Mouse (Mus musculus) intestine, postnatal 0 days (tissue): Measurements from ENCODE around the gene Otp. TPM values are rescaled to one million over a fixed set of nuclear protein-coding genes. Genes with fewer than 3 reads are reported as not detected.

Experiments used
- ATAC-seq: fragments of 200-750 bp; cut with Nextera tagmentation; 2 replicates; pipeline ENCODE4 v1.8.0; 2017; ENCODE audit warnings: mild to moderate bottlenecking, moderate TSS enrichment, moderate library complexity
- H3K27ac ChIP-seq: fragments of 300-500 bp; sonication (generic); 2 replicates; pipeline ENCODE4 v1.5.1; 2014; ENCODE audit warnings: mild to moderate bottlenecking, low read depth, low read length, moderate library complexity
- H3K27me3 ChIP-seq: fragments of 300-500 bp; sonication (generic); replicated peaks from 2 replicates; pipeline ENCODE4 v1.6.1; 2014; ENCODE audit warnings: low read length, mixed read lengths; ENCODE audit not compliant: control insufficient read depth, insufficient read depth
- H3K36me3 ChIP-seq: fragments of 300-500 bp; sonication (generic); 2 replicates; pipeline ENCODE4 v1.6.1; 2014; ENCODE audit warnings: mild to moderate bottlenecking, moderate library complexity; ENCODE audit not compliant: control insufficient read depth, insufficient read depth
- H3K4me1 ChIP-seq: fragments of 300-500 bp; sonication (generic); replicated peaks from 2 replicates; pipeline ENCODE4 v1.6.1; 2014; ENCODE audit warnings: antibody characterized with exemption, low read length, mixed read lengths; ENCODE audit not compliant: control insufficient read depth, insufficient read depth
- H3K4me2 ChIP-seq: fragments of 300-500 bp; sonication (generic); replicated peaks from 2 replicates; pipeline ENCODE4 v1.6.1; 2014; ENCODE audit warnings: low read depth, mild to moderate bottlenecking, moderate library complexity
- H3K4me3 ChIP-seq: fragments of 300-500 bp; sonication (generic); 2 replicates; pipeline ENCODE4 v1.5.1; 2014; ENCODE audit warnings: low read depth, low read length
- H3K9ac ChIP-seq: fragments of 300-500 bp; sonication (generic); 2 replicates; pipeline ENCODE4 v1.6.1; 2014; ENCODE audit warnings: mild to moderate bottlenecking, low read depth, low read length
- H3K9me3 ChIP-seq: fragments of 300-500 bp; sonication (generic); 2 replicates; pipeline ENCODE4 v1.6.1; 2016; ENCODE audit warnings: mixed run types; ENCODE audit not compliant: control insufficient read depth
- CTCF ChIP-seq: sonication (generic); IDR thresholded peaks from 2 replicates; pipeline ENCODE4 v1.5.1; 2016; ENCODE audit warnings: low read depth, mild to moderate bottlenecking, control low read depth, antibody characterized with exemption, moderate library complexity
- WGBS: fragments of 180-500 bp; shearing (Covaris S2); extraction: QIAGEN DNeasy Blood & Tissue Kit; methylation state at CpG from one replicate; pipeline ENCODE4 v1.1.7; 2014; 5-methylcytosine and 5-hydroxymethylcytosine counted together
- polyA plus RNA-seq: library from polyadenylated mRNA; unstranded; fragments of >200 nt; fragmentation: Nextera tagmentation; extraction: Ambion mirVana; gene quantifications from 2 replicates; pipeline ENCODE4 v1.2.1, GENCODE M21; 2015

Otp gene
- polyA plus RNA-seq, 1 experiment from 2014 or later, result not detected

DNA sequence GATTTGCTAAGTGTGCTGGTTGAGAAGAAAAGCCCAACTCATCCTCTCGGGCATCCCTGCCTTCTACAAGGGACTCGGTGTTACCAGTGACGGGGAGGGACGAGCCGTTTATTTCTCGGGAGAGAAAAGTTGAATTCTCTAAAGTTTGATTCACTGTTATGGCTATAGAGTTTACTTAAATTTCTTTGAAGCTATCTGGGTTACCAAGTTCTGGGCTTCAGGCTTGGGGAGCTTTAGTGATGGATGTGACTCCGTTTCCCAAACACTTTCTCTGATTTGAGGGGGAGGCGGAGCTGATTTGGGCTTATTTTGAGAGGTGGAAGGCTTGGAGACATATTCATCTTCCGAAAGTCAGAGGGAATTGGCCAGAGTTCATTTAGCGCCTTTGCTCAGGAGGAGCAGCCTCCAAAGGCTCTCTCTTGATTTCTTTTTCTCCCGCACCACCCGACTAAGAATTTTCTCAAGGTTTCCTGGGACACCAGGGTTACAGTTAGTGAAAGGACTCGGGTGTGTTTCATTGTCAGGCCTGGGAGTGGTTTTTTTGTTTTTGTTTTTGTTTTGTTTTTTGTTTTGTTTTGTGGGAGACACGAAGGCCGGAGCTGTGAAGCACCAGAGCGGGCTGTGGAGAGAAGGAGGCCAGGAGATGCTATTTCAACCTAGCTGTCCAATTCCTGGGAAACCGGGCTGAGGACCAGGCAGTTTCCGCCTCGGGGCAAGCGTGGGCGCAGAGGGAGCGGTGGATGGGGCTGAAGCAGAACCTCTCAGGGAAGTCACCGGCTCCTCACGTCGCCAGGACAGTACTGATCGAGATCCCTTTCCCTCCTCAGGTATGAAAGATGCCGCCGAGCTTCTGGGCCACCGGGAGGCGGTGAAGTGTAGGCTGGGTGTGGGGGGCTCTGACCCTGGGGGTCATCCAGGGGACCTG is 1.1 kb downstream of the Otp start:
- Histone ChIP-seq H3K27ac (no peak overlapping the region), H3K36me3 (no peaks in the 10 kb centered on the region), H3K4me2 (no peak overlapping the region), H3K9me3 (no peaks in the 10 kb centered on the region), H3K27me3 (peaks cover 90% of the 10 kb centered on the region), H3K4me1 (no peaks in the 10 kb centered on the region), H3K4me3 (no peak overlapping the region), H3K9ac (no peak overlapping the region)
- 4% methylated on average over 30 of the region's 30 CpGs for WGBS
- no peak for TF ChIP-seq CTCF
- ATAC-seq, result no peak

DNA sequence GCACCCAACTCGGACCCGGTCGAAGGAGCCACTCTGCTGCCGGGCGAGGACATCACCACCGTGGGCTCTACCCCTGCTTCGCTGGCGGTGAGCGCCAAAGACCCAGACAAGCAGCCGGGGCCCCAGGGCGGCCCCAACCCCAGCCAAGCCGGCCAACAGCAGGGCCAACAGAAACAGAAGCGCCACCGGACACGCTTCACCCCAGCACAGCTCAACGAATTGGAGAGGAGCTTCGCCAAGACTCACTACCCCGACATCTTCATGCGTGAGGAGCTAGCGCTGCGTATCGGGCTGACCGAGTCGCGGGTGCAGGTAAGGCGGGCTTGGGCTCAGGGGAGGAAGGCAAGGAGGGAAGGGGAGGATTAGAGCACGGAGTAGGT is 1.8 kb downstream of the Otp start:
- H3K36me3 ChIP-seq, result no peaks in the 10 kb centered on the region
- H3K27me3 ChIP-seq, result peaks cover 90% of the 10 kb centered on the region
- no peaks in the 10 kb centered on the region for H3K4me1 ChIP-seq
- no peak overlapping the region for H3K4me3 ChIP-seq
- H3K4me2 ChIP-seq, result no peak overlapping the region
- no peak for ATAC-seq
- no peak for TF ChIP-seq CTCF
- no peak overlapping the region for H3K27ac ChIP-seq
- WGBS, result 2% methylated on average over 27 of the region's 27 CpGs
- H3K9ac ChIP-seq, result no peak overlapping the region
- no peaks in the 10 kb centered on the region for H3K9me3 ChIP-seq

DNA sequence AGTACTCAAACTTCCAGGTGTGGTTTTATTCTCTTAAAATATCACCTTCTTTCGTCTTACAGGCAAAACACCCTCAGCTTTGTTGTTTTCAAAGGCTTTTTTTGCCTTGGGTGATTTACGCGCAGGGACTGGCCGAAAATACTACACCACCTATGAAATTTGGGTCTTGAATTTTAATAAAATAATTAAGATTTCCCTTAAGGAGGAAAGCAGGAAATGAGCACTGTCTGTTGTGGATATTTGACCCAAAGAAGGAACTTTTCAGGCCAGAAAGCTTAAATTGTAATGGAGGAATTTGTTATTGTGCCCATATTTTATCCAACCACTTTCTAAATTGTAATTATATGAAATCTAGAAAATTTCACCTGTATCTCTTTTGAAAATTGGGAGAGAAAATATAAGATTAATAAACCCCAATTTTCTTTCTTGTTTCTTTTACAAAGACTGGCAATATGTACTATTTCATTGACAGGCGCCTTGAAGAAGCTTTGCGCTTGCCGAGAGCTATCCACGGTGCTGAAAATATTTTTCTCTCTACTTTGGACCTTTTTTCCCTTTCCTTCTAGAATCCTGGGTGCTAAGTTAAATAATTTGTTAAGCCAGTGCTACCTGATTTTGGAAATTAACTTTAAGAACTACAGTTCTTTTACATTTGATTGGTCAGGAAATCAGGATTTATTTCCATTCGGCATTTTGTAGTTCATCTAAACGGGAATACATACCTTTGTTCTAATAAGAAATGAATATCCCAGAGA is 2.8 kb downstream of the Otp start:
- H3K4me1 ChIP-seq, result no peaks in the 10 kb centered on the region
- no peak for ATAC-seq
- no peaks in the 10 kb centered on the region for H3K9me3 ChIP-seq
- TF ChIP-seq CTCF, result no peak
- H3K4me2 ChIP-seq, result no peak overlapping the region
- no peaks in the 10 kb centered on the region for H3K36me3 ChIP-seq
- WGBS, result 17% methylated on average over 10 of the region's 10 CpGs
- no peak overlapping the region for H3K9ac ChIP-seq
- no peak overlapping the region for H3K4me3 ChIP-seq
- H3K27me3 ChIP-seq, result peaks cover 90% of the 10 kb centered on the region
- H3K27ac ChIP-seq, result no peak overlapping the region

GRCm38 (mm10) chr13:94881201-94881600 is 5.8 kb downstream of the Otp start:
- Histone ChIP-seq H3K27ac (no peak overlapping the region), H3K36me3 (no peaks in the 10 kb centered on the region), H3K9ac (no peak overlapping the region), H3K9me3 (no peaks in the 10 kb centered on the region), H3K4me1 (no peaks in the 10 kb centered on the region), H3K4me2 (no peak overlapping the region), H3K4me3 (no peak overlapping the region), H3K27me3 (peaks cover 90% of the 10 kb centered on the region)
- ATAC-seq, result no peak
- TF ChIP-seq CTCF, result no peak
- WGBS, result 3% methylated on average over 3 of the region's 3 CpGs

GRCm38 (mm10) chr13:94882221-94882620 is 6.8 kb downstream of the Otp start:
- Histone ChIP-seq H3K4me3 (peak overlapping the region; percentile 44), H3K9me3 (no peaks in the 10 kb centered on the region), H3K4me2 (peak overlapping the region; percentile 72; the same call in 1 of the 2 replicates), H3K36me3 (no peaks in the 10 kb centered on the region), H3K27me3 (peaks cover 90% of the 10 kb centered on the region), H3K27ac (no peak overlapping the region), H3K4me1 (no peaks in the 10 kb centered on the region), H3K9ac (no peak overlapping the region)
- ATAC-seq, result no peak
- no peak for TF ChIP-seq CTCF
- WGBS, result 4% methylated on average over 10 of the region's 10 CpGs

DNA sequence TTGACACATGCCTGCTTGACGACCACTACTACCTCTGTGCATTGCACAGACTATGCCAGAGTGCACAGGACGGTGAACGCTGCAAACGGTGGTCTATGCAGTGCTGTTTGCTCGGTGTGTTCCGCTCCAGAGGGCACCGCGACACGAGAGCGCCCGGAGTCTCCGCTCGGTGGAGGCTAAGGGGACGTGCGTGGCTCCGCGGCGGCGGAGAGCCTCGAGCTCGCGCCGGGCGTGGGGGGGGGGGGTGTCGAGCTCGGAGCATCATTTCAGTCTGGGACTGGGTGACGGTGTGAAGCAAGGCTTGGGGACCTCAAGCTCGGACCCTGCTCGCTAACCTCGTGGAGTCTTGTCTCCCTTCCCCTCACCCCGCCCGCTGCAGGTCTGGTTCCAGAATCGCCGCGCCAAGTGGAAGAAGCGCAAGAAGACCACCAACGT is 7.3 kb downstream of the Otp start:
- peak overlapping the region; percentile 72 for H3K4me2 ChIP-seq
- H3K9me3 ChIP-seq, result no peaks in the 10 kb centered on the region
- TF ChIP-seq CTCF, result no peak
- peaks cover 86% of the 10 kb centered on the region for H3K27me3 ChIP-seq
- H3K27ac ChIP-seq, result no peak overlapping the region
- no peaks in the 10 kb centered on the region for H3K4me1 ChIP-seq
- 0 out of 2 replicates have a peak, but pooled peaks have one; percentile 19 for ATAC-seq
- peak overlapping the region; percentile 44 for H3K4me3 ChIP-seq
- under 1% methylated on average over 37 of the region's 37 CpGs for WGBS
- H3K9ac ChIP-seq, result no peak overlapping the region
- H3K36me3 ChIP-seq, result no peaks in the 10 kb centered on the region
